Comparison of ENCODE assay signal across 14 mouse cellular contexts in genomic region chr7:143944421-143944980, GRCm38 (mm10). TPM values are rescaled to one million over a fixed set of nuclear protein-coding genes. Genes with fewer than 3 reads are reported as not detected.
DNase-seq lines count a peak whose midpoint lies in the region; ATAC-seq lines count a peak whose summit lies in the region.
"Had no signal": no experiment of that assay in that cellular context is flagged by ENCODE, and none has a peak within 500 bp of the region (broad histone marks: within the 10 kb centered on the region; RNA-seq: fewer than 3 reads in every experiment).

No protein-coding gene starts in this region.

- WGBS in forebrain, embryonic 16.5 days: 27% methylated on average over 6 of the region's 6 CpGs
- 73% methylated on average over 6 of the region's 6 CpGs for WGBS in forebrain, embryonic 12.5 days
- 65% methylated on average over 6 of the region's 6 CpGs for WGBS in midbrain, embryonic 14.5 days
- 58% methylated on average over 6 of the region's 6 CpGs for WGBS in midbrain, embryonic 15.5 days

- H3K9me3 ChIP-seq in forebrain, embryonic 16.5 days (ENCODE audit: control insufficient read depth, low read length): no peaks in the 10 kb centered on the region
- H3K9me3 ChIP-seq in forebrain, embryonic 12.5 days: no peaks in the 10 kb centered on the region
- no peaks in the 10 kb centered on the region for H3K9me3 ChIP-seq in midbrain, embryonic 14.5 days (ENCODE audit: control insufficient read depth, low read length)
- no peaks in the 10 kb centered on the region for H3K9me3 ChIP-seq in midbrain, embryonic 15.5 days
- H3K9me3 ChIP-seq: heart, embryonic 15.5 days had no signal

- peak; percentile 40; the same call in 1 of the 2 replicates for ATAC-seq in forebrain, embryonic 16.5 days
- ATAC-seq in forebrain, embryonic 12.5 days (ENCODE audit: low FRiP score): no peak
- no peak for ATAC-seq in midbrain, embryonic 14.5 days (ENCODE audit: low FRiP score, low TSS enrichment)
- no peak for ATAC-seq in midbrain, embryonic 15.5 days (replicated peaks)
- ATAC-seq: intestine, postnatal 0 days; Patski had no signal

- no peaks in the 10 kb centered on the region for H3K27me3 ChIP-seq in forebrain, embryonic 16.5 days (replicated peaks; ENCODE audit: control insufficient read depth, insufficient read depth, low read length)
- H3K27me3 ChIP-seq in forebrain, embryonic 12.5 days: no peaks in the 10 kb centered on the region
- no peaks in the 10 kb centered on the region for H3K27me3 ChIP-seq in midbrain, embryonic 14.5 days (ENCODE audit: control insufficient read depth, insufficient read depth, low read length)
- H3K27me3 ChIP-seq in midbrain, embryonic 15.5 days (replicated peaks): no peaks in the 10 kb centered on the region
- H3K27me3 ChIP-seq: heart, embryonic 15.5 days; Patski had no signal

- H3K4me1 ChIP-seq in forebrain, embryonic 16.5 days (replicated peaks; ENCODE audit: control insufficient read depth, insufficient read depth, low read length): peaks cover 8% of the 10 kb centered on the region
- H3K4me1 ChIP-seq in forebrain, embryonic 12.5 days: no peaks in the 10 kb centered on the region
- H3K4me1 ChIP-seq in midbrain, embryonic 14.5 days (ENCODE audit: control insufficient read depth, insufficient read depth, low read length): no peaks in the 10 kb centered on the region
- no peaks in the 10 kb centered on the region for H3K4me1 ChIP-seq in midbrain, embryonic 15.5 days
- H3K4me1 ChIP-seq: heart, embryonic 15.5 days had no signal

- DNase-seq in midbrain, embryonic 14.5 days: peak; percentile 28
- DNase-seq in adrenal gland, postnatal 14 days: peak; percentile 43
- DNase-seq in fat pad, adult 2 months (ENCODE audit: extremely low read depth, low read depth, low spot score): peak; percentile 76
- DNase-seq in kidney, postnatal 10 days: no peak
- DNase-seq: gastrocnemius, postnatal 14 days; liver; right cerebral cortex, postnatal 4 days; thymus, postnatal 4 days had no signal

- H3K9ac ChIP-seq in forebrain, embryonic 16.5 days (replicated peaks; ENCODE audit: low read depth, low read length): no peak overlapping the region
- H3K9ac ChIP-seq in forebrain, embryonic 12.5 days: no peak overlapping the region
- H3K9ac ChIP-seq in midbrain, embryonic 14.5 days (replicated peaks; ENCODE audit: low read length): no peak overlapping the region
- H3K9ac ChIP-seq in midbrain, embryonic 15.5 days: no peak overlapping the region
- H3K9ac ChIP-seq: heart, embryonic 15.5 days had no signal

- H3K36me3 ChIP-seq in forebrain, embryonic 16.5 days (ENCODE audit: control insufficient read depth, insufficient read depth): no peaks in the 10 kb centered on the region
- no peaks in the 10 kb centered on the region for H3K36me3 ChIP-seq in forebrain, embryonic 12.5 days (replicated peaks)
- H3K36me3 ChIP-seq in midbrain, embryonic 14.5 days (ENCODE audit: control insufficient read depth, insufficient read depth, low read length): no peaks in the 10 kb centered on the region
- H3K36me3 ChIP-seq in midbrain, embryonic 15.5 days (replicated peaks): no peaks in the 10 kb centered on the region
- H3K36me3 ChIP-seq: heart, embryonic 15.5 days had no signal

- H3K4me3 ChIP-seq in forebrain, embryonic 16.5 days (replicated peaks; ENCODE audit: low read length): no peak overlapping the region
- H3K4me3 ChIP-seq in forebrain, embryonic 12.5 days (replicated peaks): no peak overlapping the region
- no peak overlapping the region for H3K4me3 ChIP-seq in midbrain, embryonic 14.5 days (replicated peaks; ENCODE audit: low read depth, low read length)
- no peak overlapping the region for H3K4me3 ChIP-seq in midbrain, embryonic 15.5 days
- H3K4me3 ChIP-seq: heart, embryonic 15.5 days had no signal

- no peak overlapping the region; the same call in 1 of the 2 replicates for H3K27ac ChIP-seq in forebrain, embryonic 16.5 days (ENCODE audit: low read length)
- H3K27ac ChIP-seq in forebrain, embryonic 12.5 days: no peak overlapping the region
- H3K27ac ChIP-seq in midbrain, embryonic 14.5 days (replicated peaks; ENCODE audit: low read depth, low read length): no peak overlapping the region
- no peak overlapping the region for H3K27ac ChIP-seq in midbrain, embryonic 15.5 days
- H3K27ac ChIP-seq: heart, embryonic 15.5 days had no signal

- H3K4me2 ChIP-seq in forebrain, embryonic 16.5 days (ENCODE audit: low read length): no peak overlapping the region
- H3K4me2 ChIP-seq in forebrain, embryonic 12.5 days: no peak overlapping the region
- H3K4me2 ChIP-seq in midbrain, embryonic 14.5 days (ENCODE audit: low read length): no peak overlapping the region
- no peak overlapping the region for H3K4me2 ChIP-seq in midbrain, embryonic 15.5 days
- H3K4me2 ChIP-seq: heart, embryonic 15.5 days had no signal

RNA-seq across cellular contexts. Expression of gene Shank2, which starts 57.2 kb away (rescaled TPM):
- 7.1 and 9.7 TPM in 2 replicates for polyA plus RNA-seq in forebrain, embryonic 16.5 days (2015; fragmentation: Nextera tagmentation; extraction: Ambion mirVana)
- 2.8 and 3.0 TPM in 2 replicates for polyA plus RNA-seq in forebrain, embryonic 12.5 days (2016; fragmentation: Nextera tagmentation; extraction: Ambion mirVana)
- polyA plus RNA-seq in midbrain, embryonic 14.5 days (2014; fragmentation: Nextera tagmentation; extraction: Ambion mirVana): 9.1 and 9.4 TPM in 2 replicates
- polyA plus RNA-seq in midbrain, embryonic 15.5 days (2015; fragmentation: Nextera tagmentation; extraction: Ambion mirVana): 8.8 and 10.5 TPM in 2 replicates
- total RNA-seq in adrenal gland, postnatal 14 days (2021): 3.8 and 5.6 TPM in 2 replicates
